Mouse (Mus musculus): ENCODE results near the gene Msantd3. TPM values are rescaled to one million over a fixed set of nuclear protein-coding genes. Genes with fewer than 3 reads are reported as not detected.

Gene Msantd3
- total RNA-seq, 4 experiments from 2014 or later: 13.6 to 22.3 (median 19.3) TPM

GRCm38 (mm10) chr4:48610251-48610650 is 70.5 kb downstream of the Msantd3 start:
- DNase-seq: no peak

Other genes with a start within 250 kb of the Msantd3 start
- 10 to 100 TPM; 32.2 to 38.0 (median 36.5) TPM for gene Tex10, start 66.5 kb upstream of the Msantd3 start, total RNA-seq (2022)
- 10 to 100 TPM in 1 of 4 experiments, 1 to 10 TPM in 3; 5.1 to 11.5 (median 7.9) TPM for gene Tmeff1, start 45.2 kb downstream of the Msantd3 start, total RNA-seq (2022)
- gene Cavin4, start 123.6 kb downstream of the Msantd3 start, total RNA-seq (2022): under 1 TPM in 3 of 4 experiments, not detected in 1; 0.12 to 0.54 (median 0.15) TPM

Data from adrenal gland, adult 8-10 months (tissue).